Mouse (Mus musculus) lung, embryonic 16.5 days (tissue): ENCODE measurements around the gene Nr0b2. TPM values are rescaled to one million over a fixed set of nuclear protein-coding genes. Genes with fewer than 3 reads are reported as not detected.

Source experiments
- ATAC-seq: fragments of 200-750 bp; cut with Nextera tagmentation; 2 replicates; pipeline ENCODE4 v1.8.0; 2017; ENCODE audit warnings: low read depth, mild to moderate bottlenecking, moderate library complexity
- H3K27ac ChIP-seq: fragments of 300-500 bp; sonication (generic); 2 replicates; pipeline ENCODE4 v1.5.1; 2014; ENCODE audit warnings: mild to moderate bottlenecking, control low read depth, low read length
- H3K27me3 ChIP-seq: fragments of 300-500 bp; sonication (generic); 2 replicates; pipeline ENCODE4 v1.6.1; 2014; ENCODE audit warnings: low read depth, low read length, mixed read lengths; ENCODE audit not compliant: control insufficient read depth, insufficient read depth
- H3K36me3 ChIP-seq: fragments of 300-500 bp; sonication (generic); 2 replicates; pipeline ENCODE4 v1.6.1; 2014; ENCODE audit warnings: low read length; ENCODE audit not compliant: control insufficient read depth, insufficient read depth
- H3K4me1 ChIP-seq: fragments of 300-500 bp; sonication (generic); replicated peaks from 2 replicates; pipeline ENCODE4 v1.6.1; 2014; ENCODE audit warnings: low read length, mixed read lengths; ENCODE audit not compliant: control insufficient read depth, insufficient read depth
- H3K4me2 ChIP-seq: fragments of 300-500 bp; sonication (generic); 2 replicates; pipeline ENCODE4 v1.6.1; 2014; ENCODE audit warnings: low read depth, low read length, control low read depth
- H3K4me3 ChIP-seq: fragments of 300-500 bp; sonication (generic); 2 replicates; pipeline ENCODE4 v1.5.1; 2014; ENCODE audit warnings: mild to moderate bottlenecking, low read length, control low read depth
- H3K9ac ChIP-seq: fragments of 300-500 bp; sonication (generic); 2 replicates; pipeline ENCODE4 v1.6.1; 2014; ENCODE audit warnings: low read length, control low read depth
- H3K9me3 ChIP-seq: fragments of 300-500 bp; sonication (generic); 2 replicates; pipeline ENCODE4 v1.6.1; 2016; ENCODE audit warnings: low read length; ENCODE audit not compliant: control insufficient read depth
- WGBS: fragments of 180-500 bp; shearing (Covaris S2); extraction: QIAGEN DNeasy Blood & Tissue Kit; methylation state at CpG from one replicate; pipeline ENCODE4 v1.1.7; 2014; 5-methylcytosine and 5-hydroxymethylcytosine counted together
- polyA plus RNA-seq: library from polyadenylated mRNA; unstranded; fragments of >200 nt; fragmentation: Nextera tagmentation; extraction: Ambion mirVana; gene quantifications from 2 replicates; pipeline ENCODE4 v1.2.1, GENCODE M21; 2015

Gene Nr0b2
- polyA plus RNA-seq, 1 experiment from 2014 or later = 0.62 TPM

DNA sequence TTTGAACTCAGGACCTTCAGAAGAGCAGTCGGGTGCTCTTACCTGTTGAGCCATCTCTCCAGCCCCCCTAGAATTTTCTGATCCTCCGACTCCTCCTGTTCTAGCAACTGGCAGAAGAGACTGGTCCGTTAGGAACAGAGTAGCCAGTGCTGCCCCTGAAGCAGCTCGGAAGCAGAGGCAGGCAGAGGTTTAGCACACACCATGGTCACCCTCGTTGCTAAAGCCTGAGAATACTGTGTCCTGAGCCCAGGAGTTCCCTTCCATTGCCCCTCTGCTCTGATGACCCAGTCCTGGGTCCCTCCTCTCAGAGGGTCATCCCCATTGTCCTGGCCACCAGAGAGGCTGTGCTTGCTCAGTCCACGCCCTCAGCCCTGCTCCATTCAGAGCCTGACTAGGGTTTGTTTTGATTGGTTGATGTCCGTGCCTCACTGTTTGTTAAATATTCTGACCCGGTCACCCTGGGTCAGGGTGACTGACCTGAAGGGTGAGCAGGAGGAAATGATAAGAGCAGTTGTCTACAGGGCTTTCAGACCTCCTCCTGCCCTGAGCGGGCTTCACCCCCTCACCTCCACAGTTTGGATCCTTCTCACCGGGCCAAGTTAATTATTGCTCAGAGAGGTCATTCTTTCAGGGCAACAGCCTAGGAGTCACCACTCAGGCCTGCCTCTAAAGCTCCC is 4.0 kb downstream of the Nr0b2 start:
- WGBS = 20% methylated on average over 10 of the region's 10 CpGs
- Histone ChIP-seq H3K36me3 (no peaks in the 10 kb centered on the region), H3K9ac (no peak overlapping the region), H3K9me3 (no peaks in the 10 kb centered on the region), H3K4me3 (no peak overlapping the region), H3K4me2 (no peak overlapping the region), H3K27ac (no peak overlapping the region), H3K4me1 (no peaks in the 10 kb centered on the region), H3K27me3 (no peaks in the 10 kb centered on the region; the same call in 1 of the 2 replicates)
- ATAC-seq = no peak

DNA sequence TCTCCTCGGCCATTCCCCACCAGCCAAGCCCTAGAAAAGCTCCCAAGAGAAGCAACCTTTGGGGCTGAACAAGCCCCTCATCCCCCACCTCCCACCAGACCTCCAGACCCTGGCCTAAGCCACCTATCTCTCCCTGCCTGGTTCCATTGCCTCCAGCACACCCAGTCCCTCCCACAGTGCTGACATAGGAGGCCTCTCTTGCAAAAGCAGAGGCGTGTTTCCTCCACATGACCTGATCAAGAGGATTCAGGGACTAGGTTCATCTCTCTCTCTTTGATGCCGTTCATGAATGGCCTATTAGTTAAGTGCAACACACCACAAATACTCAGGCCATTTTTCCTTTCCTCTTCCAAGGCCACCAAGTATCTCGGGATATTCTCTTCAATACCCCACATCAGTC is 6.7 kb downstream of the Nr0b2 start:
- H3K36me3 ChIP-seq = no peaks in the 10 kb centered on the region
- no peak overlapping the region for H3K27ac ChIP-seq
- no peak overlapping the region for H3K9ac ChIP-seq
- 0 out of 2 replicates have a peak, but pooled peaks cover 2% of the 10 kb centered on the region for H3K9me3 ChIP-seq
- H3K27me3 ChIP-seq = no peaks in the 10 kb centered on the region; the same call in 1 of the 2 replicates
- WGBS = 67% methylated on average over 4 of the region's 4 CpGs
- no peak overlapping the region for H3K4me3 ChIP-seq
- H3K4me1 ChIP-seq = no peaks in the 10 kb centered on the region
- ATAC-seq = no peak
- no peak overlapping the region for H3K4me2 ChIP-seq

DNA sequence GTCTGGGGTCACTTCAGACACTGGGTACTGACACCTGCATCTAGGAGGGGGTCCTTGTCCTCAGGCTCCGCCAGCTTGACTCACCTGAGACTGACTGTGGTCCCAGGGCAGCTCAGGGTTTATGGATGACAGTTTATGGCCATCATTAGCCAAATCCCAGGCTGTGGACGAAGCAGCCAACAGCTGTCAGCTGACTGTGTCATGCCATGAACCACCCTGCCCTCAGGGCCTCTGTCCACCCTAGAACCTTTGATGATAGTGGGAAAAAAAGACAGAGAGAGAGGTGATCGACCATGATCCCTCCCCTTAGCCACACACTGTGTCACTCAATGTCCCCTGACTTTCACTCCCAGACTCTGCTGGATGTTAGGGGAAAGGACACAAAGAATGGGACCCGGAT is 8.4 kb downstream of the Nr0b2 start:
- no peak overlapping the region for H3K9ac ChIP-seq
- 0 out of 2 replicates have a peak, but pooled peaks cover 2% of the 10 kb centered on the region for H3K9me3 ChIP-seq
- no peak for ATAC-seq
- H3K4me1 ChIP-seq = no peaks in the 10 kb centered on the region
- H3K4me2 ChIP-seq = no peak overlapping the region
- WGBS = 56% methylated on average over 4 of the region's 4 CpGs
- no peak overlapping the region for H3K4me3 ChIP-seq
- no peaks in the 10 kb centered on the region; the same call in 1 of the 2 replicates for H3K27me3 ChIP-seq
- no peaks in the 10 kb centered on the region for H3K36me3 ChIP-seq
- no peak overlapping the region for H3K27ac ChIP-seq

DNA sequence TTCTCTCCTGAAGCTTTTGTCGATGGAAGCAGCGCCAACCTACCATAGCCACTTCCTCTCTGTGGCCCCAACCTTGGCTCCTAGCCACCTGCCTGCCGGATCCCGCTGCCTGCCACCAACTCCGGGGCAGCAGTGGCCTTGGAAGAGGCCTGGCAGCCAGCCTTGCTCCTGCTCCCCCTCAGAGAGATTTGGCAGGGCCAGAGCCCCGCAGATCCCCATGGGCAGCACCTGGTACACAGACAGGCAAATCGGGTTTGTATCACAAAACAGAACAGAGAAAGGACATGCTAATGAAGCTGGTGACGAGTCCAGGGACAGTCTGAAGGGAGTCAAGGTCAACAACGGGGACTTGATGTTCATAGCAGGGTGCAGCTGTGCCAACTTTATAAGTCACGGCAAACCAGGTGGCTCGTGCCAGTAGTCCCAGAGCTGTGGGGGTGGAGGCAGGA is 10.0 kb downstream of the Nr0b2 start:
- no peak overlapping the region for H3K4me2 ChIP-seq
- H3K36me3 ChIP-seq = no peaks in the 10 kb centered on the region
- H3K27me3 ChIP-seq = no peaks in the 10 kb centered on the region
- H3K9ac ChIP-seq = no peak overlapping the region
- no peak overlapping the region for H3K27ac ChIP-seq
- WGBS = 57% methylated on average over 11 of the region's 11 CpGs
- 0 out of 2 replicates have a peak, but pooled peaks cover 2% of the 10 kb centered on the region for H3K9me3 ChIP-seq
- no peaks in the 10 kb centered on the region for H3K4me1 ChIP-seq
- H3K4me3 ChIP-seq = no peak overlapping the region
- ATAC-seq = no peak

DNA sequence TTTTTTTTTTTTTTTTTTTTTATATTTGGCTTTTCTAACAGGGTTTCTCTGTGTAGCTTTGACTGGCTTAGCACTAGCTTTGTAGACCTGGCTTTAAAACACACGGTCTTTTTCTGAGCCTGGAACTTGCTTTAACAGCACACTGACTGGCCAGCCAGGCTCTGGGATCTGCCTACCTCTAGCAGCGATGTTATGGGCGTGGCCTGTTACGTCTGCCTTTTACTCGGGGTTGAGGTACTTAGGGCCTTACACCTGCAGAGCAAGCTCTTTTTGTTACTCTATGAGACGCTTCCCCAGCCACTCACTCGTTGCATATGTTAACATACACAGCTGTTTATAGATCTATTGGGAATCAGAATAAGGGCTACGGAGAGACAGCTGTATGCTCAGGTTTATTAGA is 14.1 kb downstream of the Nr0b2 start:
- Histone ChIP-seq H3K27ac (no peak overlapping the region), H3K36me3 (no peaks in the 10 kb centered on the region), H3K27me3 (no peaks in the 10 kb centered on the region), H3K9me3 (0 out of 2 replicates have a peak, but pooled peaks cover 2% of the 10 kb centered on the region), H3K9ac (no peak overlapping the region), H3K4me3 (no peak overlapping the region), H3K4me2 (no peak overlapping the region), H3K4me1 (no peaks in the 10 kb centered on the region)
- ATAC-seq = no peak
- WGBS = 20% methylated on average over 8 of the region's 8 CpGs

DNA sequence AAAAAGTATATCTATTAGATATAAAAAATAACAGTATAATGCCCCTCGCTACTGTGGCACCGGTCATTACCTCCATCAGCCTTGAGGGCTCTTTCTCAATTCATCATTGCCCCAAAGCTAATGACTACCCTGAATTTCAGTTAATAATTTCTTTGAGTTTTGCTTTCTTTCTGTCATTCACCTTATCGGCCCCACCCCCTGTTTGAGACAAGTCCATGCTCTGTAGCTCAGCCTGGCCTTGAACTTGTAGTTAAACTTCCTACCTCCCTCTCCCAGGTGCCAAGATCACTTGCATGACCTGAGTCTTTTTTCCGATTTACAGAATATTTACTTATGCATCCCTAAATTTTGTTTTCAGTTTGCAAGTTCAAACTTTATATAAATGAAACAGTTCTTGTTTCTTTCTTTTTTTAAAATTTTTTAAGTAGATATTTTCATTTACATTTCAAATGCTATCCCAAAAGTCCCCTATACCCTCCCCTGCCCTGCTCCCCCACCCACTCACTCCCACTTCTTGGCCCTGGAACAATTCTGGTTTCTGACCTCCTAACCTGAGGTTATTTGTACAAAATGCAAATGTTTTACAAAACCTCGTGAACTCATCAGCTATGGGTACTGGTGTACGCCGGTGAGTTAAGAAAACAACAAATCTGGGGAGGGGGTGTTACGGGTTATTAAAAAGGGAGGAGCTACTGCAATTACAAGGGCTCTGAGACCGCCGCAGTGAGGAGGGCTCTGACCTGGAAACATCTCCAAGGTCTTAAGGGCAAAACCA is 16.3 kb downstream of the Nr0b2 start:
- ATAC-seq = no peak
- H3K9ac ChIP-seq = no peak overlapping the region

DNA sequence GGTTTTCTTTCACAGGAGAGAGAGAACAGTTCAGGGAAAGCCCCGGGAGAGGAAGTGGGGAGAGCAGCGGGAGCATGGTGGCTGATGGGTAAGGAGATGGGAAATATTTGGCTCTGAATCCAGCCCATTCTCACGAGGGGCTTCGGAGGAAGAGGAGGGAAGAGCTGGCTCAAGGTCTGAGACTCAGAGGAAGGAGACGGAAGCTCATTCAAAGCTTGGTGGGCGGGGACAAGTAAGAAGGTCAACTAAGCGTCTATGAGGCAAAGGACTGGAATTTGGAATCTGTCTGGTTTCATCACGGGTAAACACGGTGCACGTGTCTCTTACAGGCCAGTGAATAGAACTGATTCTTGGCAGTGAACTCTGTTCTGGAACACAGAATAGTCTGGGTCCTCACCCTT is 16.9 kb downstream of the Nr0b2 start:
- no peak overlapping the region for H3K27ac ChIP-seq
- no peak overlapping the region for H3K4me3 ChIP-seq
- ATAC-seq = no peak
- H3K9ac ChIP-seq = no peak overlapping the region
- H3K9me3 ChIP-seq = no peaks in the 10 kb centered on the region
- H3K27me3 ChIP-seq = no peaks in the 10 kb centered on the region
- H3K36me3 ChIP-seq = no peaks in the 10 kb centered on the region
- no peaks in the 10 kb centered on the region; the same call in 1 of the 2 replicates for H3K4me1 ChIP-seq
- WGBS = 46% methylated on average over 10 of the region's 10 CpGs
- H3K4me2 ChIP-seq = no peak overlapping the region; the same call in 1 of the 2 replicates

More for the DNA sequence above, 16.3 kb downstream of the Nr0b2 start:
- Histone ChIP-seq H3K4me2 (no peak overlapping the region; the same call in 1 of the 2 replicates), H3K4me1 (no peaks in the 10 kb centered on the region), H3K9me3 (0 out of 2 replicates have a peak, but pooled peaks cover under 1% of the 10 kb centered on the region), H3K27ac (no peak overlapping the region), H3K36me3 (no peaks in the 10 kb centered on the region), H3K4me3 (no peak overlapping the region), H3K27me3 (no peaks in the 10 kb centered on the region)
- WGBS = 78% methylated on average over 10 of the region's 10 CpGs

GRCm38 (mm10) chr4:133574070-133574842 is 21.1 kb downstream of the Nr0b2 start, which contains the start of gene Gpatch3:
Gene Gpatch3 (plus strand): TSS chr4:133574745.
- Histone ChIP-seq H3K4me3 (peak within 1 kb of the TSS; percentile 71), H3K27me3 (no peaks in the 10 kb centered on the region), H3K27ac (peak within 1 kb of the TSS; percentile 56), H3K36me3 (peaks cover 11% of the 10 kb centered on the region), H3K9ac (peak within 1 kb of the TSS; percentile 79), H3K4me2 (peak within 1 kb of the TSS; percentile 96), H3K4me1 (peaks cover 5% of the 10 kb centered on the region), H3K9me3 (no peaks in the 10 kb centered on the region)
- 6% methylated on average over 44 of the region's 44 CpGs for WGBS
- peak; percentile 94 for ATAC-seq
